Mouse (Mus musculus) spleen, postnatal 14 days (tissue): ENCODE results near the gene Hoxb3.

ENCODE experiments used
- DNase-seq, 2 experiments: peaks; one replicate each; pipeline ENCODE4 v3.0.0; 2021 to 2022; ENCODE audit warnings: low spot score in 2 of 2

Gene Hoxb3

DNA sequence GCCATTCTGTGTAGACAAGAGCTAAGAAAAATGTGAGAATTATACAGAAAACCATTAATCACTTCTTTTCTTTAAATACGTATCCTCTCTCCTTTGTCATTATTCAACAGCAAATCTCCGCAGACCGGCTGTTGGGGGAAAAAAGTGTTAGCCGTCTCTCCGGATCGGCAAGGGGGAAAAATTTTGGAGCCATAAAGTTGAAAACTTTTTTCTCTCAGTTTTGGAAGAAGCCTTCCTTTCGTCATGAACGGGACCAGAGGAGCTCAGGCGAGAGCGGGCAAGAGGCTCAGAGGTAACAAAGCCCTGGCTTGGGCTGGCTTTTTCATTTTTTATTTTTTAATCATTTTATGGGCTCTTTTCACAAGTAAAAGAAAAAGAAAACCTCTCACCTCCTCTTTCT is at the start of gene Hoxb3:
TSS of gene Hoxb3 (plus strand) at position 173 of the 400 bp plus-strand sequence.
- DNase-seq, result no peak

DNA sequence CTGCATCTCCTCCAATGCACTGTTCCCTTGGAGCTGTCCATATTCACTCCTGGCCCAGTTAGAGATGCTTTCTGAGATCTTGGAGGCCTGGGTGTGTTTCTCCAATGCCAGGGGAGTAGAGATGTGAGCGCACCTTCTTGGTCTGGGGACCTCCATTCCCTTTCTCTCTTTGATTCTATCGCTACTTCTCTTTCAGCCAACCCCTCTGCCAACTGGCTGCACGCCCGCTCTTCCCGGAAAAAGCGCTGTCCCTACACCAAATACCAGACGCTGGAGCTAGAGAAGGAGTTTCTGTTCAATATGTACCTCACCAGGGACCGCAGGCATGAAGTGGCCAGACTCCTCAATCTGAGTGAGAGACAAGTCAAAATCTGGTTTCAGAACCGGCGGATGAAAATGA is 48.7 kb upstream of the Hoxb3 start:
- DNase-seq, result no peak

DNA sequence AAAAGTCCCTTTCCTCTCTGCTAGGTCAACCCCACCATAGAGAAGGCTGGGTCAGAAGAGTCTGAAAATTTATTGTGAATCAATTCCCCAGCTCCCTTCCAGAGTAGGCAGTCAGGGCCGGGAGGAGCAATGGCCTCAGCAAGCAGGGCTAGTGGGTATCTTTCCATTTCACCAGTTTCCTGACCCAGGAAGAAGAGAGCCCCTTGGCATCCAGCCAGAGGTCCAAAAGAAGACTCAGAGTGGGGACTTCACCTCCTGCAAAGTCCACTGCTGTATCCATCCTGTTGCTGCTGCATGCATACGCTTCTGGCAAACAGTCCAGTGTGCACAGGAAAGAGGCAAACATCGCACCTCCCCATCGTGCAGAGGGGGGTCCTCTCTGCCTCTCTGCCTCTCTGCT is 47.2 kb upstream of the Hoxb3 start:
- no peak for DNase-seq

DNA sequence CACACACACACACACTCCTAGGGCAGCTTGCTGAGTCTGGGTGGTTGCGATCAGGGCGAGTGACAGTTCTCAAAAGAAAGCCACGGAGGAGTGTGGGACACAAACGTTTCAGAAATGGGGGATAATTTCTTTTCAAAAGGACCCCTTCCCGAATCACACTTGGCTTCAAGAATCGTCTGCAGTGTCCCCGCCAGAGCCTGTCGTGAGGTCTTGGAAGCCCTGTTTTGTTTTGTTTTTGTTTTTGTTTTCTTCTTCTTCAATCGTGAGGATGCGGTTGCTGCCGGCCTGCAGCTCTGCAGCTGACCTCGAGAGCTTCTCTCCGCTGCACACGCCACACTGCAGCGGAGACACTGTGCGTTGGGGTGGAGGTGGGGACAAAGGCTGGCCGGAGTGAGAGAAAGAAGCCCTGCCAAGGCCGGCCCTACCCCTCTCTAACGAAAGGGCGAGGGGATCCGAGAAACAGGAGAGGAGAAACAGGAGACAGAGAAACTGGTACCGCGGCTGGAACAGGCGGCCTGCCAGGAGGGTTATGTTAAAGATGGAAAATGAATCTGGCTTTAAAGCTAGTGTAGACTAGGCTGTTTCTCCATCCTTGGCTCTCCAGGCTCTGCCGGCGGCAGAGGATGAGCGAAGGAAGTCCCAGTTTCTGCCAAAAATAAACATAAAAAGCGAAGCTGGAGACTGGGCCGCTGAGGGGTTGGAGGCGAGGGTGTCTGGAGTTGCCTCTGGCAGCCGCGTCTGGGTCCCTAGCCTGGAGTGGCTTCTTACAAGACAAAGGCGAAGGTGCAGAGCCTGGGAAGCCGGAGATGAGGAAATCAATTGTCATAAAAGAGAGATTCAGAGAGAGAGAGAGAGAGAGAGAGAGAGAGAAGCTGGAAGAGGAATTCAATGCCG is 45.7 kb upstream of the Hoxb3 start:
- DNase-seq, result no peak

DNA sequence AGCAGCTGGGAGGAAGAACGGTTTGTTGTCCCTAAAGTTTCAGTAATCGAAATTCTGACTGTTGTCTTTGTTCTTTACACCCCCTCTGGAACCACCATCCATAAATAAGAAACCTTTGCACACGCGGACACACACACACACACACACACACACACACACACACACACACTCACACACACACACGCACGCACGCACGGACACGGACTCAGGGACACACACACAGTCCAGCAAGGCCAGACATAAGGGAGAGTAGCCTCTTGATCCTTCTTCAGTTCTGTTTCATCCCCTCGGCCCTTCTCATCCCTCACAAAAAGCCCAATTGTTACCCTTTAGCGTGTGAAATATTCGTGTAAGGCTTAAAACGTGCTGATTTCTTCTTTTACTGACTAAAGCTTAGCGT is 44.8 kb upstream of the Hoxb3 start:
- no peak for DNase-seq

DNA sequence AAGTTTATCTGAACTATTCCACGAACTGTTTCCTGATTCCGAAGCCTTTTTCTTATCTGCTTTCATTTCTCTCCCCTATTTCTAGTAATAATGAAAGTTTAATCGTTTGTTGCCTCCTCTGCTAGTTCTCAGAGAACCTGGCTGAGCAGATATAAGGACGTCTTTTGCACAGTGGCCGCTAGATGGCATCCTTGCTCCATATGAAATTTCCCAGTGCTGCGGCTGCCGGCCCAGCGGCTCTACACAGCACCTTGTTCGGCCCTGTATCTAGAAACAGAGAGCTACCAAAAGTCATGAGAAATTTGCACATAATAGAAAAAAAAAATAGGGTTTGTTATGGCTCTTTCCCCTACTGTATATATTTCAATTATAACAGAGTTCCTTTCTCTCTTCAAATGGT is 44.4 kb upstream of the Hoxb3 start:
- DNase-seq, result peak; percentile 38 to 64

DNA sequence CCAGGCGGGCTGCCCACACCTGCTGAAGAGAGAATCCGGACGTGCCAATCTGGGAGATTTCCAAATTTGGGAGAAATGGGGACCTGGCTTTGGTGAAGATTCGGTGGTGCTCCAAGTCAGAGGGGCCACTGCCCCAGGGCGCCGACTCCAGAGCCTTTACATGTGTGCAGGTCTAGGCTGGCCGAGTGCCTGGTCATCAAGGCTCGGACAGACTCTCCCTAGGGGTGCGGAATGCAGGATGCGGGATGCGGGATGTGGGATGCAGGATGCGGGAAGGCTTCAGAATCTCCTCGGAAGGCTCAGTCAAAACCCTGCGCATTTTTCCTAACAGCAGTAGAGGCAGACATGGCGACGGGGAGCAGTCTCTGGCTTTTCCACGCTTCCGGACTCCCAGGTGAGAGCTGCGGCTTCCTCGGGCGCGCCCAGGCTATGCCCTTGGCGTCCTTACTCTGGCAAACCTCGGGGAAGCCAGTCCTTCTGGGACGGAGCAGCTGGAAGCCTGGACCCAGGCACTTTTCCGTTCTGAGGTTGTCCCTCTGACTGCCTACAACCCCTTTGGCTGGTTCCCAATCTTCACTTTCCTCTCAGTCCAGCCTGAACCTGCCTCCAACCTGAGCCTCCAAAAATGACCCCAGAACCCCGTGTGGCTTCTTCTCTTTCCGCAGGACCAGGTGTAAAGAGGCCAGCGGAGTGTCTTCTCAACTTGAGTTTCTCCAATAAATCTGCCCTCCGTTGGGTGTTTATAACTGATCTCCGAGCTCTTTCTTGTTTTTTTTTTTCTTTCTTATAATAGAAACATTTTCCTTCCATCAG is 43.5 kb upstream of the Hoxb3 start:
- no peak for DNase-seq

DNA sequence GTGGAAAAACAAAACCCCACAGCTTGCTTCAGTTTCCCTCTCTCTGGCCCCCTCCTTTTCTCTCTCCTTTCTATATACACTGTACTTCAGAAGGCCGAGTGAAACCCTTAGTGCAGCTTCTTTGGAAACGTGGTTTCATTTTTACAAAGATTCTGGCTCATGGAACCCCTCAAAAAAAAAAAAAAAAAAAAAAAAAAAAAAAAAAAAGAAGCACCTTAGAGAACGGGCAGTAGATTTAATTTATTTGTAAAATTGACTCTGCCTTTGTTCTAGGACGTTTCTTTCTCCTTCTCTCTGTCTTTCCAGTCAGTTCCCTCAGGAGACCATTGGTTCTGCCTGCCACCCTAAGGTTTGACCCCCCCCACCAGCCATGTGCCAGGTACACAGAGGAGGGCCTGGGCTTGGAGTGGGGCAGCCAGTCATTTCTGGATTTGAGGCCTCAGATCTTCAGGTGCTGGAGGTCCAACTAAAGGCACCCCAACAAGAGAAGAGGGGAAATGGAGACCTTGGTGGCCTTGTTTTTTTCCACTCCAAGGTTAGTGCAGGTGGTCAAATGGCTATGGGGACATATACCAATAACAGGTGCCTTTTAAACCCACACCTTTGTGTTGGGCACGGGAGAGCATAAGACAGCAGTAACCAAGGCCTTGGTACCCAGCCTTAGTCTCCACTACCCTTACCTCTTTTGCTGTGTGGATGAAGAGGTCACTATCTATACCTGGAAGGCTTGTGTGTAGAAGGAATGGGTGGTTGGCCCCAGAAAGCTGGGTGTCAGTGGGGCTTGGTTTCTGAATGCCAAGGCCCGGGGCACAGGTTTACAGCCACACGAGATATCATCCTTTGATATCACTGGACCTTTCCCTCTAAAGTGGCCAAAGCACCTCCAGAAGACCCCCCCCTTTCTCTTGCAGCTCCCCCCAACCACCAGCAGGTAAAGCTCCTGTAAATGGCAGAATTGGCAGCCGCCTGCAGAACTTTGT is 42.4 kb upstream of the Hoxb3 start:
- DNase-seq, result no peak

DNA sequence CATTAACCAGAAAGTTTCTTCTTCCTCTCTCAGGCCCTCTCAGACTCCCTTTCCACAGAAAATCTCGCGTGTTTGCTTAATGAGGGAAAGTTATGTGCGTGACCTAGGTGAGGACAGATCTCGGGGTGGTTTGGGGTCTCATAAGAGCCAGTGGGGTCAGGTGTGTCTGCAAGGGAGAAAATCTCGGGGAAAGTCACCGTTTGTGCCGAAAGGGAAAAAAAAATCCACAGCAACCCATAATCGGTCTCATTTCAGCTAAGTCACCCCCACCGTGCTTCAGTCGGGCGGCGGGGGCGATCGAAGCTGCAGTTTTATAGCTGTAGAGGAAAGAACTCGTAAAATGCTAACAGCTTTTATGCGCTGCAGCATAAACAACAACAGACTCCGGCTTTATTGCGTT is 41.7 kb upstream of the Hoxb3 start:
- DNase-seq, result no peak

DNA sequence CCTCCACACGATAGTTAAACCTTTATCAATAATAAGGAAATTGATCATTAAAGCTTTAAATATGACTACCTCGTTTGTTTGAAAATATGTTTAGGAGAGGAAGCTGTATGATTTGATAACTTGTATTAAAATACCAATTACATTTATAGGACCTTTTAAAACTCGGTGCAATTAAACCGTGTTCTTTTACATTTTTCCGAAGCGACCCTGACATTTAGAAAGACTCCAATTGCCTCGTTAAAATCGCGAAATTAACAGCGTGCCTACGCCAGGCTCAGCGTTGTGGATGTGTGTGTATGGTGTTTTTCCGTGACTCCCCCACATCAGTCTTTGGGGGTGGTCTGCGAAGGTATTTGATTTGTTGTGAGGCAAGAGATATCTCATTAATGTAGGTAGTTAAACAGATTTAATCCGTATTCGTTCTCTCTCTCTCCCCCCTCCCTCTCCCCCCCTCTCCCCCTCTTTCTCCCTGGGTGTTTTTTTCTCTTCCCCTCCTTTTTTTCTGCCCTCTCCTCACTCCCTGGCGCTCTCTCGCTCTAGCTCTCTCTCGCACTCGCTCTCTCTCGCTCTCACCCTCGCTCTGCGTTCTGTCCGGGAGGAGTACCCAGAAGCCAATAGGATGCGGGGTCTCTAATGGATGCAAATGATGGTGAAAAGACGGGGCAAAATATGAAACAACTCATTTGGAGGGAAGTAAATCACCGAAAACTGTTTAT is 41.1 kb upstream of the Hoxb3 start, which contains the start of gene Hoxb8:
TSS of gene Hoxb8 (plus strand) at position 51 of the 716 bp plus-strand sequence.
- DNase-seq, result no peak

DNA sequence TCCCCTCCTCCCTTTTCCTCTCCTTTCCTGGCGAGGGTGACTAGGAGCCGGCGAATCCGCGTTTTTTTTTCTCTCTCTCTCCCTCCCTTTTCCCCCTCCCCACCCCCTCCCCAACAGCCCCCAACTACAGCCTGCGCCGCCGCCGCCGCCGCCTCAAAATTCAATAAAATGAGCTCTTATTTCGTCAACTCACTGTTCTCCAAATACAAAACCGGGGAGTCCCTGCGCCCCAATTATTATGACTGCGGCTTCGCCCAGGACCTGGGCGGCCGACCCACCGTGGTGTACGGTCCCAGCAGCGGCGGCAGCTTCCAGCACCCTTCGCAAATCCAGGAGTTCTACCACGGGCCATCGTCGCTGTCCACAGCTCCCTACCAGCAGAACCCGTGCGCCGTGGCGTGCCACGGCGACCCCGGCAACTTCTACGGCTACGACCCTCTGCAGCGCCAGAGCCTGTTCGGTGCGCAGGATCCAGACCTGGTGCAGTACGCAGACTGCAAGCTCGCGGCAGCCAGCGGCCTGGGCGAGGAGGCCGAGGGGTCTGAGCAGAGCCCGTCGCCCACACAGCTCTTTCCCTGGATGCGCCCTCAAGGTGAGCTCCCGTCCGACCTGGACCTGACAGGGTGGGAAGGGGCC is 40.2 kb upstream of the Hoxb3 start:
- no peak for DNase-seq

DNA sequence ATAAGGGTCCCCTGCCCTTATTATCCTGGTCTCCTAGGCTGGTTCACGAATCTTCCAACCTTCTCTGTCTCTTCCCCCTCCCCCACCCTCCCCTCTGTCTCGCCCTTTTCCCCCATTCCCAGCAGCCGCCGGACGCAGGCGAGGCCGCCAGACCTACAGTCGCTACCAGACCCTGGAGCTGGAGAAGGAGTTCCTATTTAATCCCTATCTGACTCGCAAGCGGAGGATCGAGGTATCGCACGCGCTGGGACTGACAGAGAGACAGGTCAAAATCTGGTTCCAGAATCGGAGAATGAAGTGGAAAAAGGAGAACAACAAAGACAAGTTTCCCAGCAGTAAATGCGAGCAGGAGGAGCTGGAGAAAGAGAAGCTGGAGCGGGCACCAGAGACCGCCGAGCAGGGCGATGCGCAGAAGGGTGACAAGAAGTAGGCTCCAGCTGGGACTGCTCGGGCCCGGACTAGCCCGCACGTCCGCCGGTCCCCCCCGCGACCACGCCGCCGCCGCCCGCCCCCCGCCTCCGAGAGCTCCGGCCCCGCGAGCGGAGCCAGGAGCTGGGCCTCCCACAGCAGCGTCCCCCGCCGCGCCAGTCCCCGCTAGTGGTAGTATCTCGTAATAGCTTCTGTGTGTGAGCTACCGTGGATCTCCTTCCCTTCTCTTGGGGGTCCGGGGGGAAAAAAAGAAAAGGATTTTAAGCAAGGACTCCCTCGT is 38.9 kb upstream of the Hoxb3 start:
- DNase-seq, result no peak

DNA sequence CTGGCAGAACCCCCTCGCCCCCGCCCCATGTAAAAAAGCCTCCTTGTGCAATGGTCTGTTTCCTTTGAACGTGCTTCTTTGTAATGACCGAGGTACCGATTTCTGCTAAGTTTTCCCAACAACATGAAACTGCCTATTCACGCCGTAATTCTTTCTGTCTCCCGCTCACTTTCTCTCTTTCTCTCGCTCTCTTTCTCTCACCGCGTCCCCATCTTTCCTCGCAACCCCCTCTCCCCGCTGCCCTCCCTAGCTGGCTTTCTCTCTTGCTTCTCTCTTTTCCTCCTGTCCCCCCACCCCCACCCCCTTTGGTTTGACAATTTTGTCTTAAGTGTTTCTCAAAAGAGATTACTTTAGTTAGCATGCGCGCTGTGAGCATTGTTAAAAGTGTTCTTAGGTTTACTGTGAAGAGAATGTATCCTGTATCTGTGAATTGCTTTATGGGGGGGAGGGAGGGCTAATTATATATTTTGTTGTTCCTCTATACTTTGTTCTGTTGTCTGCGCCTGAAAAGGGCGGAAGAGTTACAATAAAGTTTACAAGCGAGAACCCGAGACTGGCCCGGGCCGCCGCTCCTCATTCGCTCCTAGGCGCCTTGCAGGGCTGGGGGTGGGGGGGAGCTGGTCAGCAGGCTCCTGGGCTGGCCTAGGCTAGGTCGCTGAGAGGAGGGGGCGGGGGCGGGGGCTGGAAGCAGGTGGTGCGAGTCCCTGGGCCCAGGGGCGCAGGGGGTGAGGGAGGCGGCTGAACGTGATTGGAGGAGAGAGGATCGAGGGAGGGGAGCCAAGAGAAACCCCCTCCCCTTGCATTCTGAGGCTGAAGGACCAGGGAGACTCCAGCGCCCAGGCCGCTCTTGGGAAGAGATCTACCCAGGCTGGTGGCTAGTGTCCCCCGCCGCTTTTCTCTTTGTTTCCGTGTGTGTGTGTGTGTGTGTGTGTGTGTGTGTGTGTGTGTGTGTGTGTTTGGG is 38.1 kb upstream of the Hoxb3 start:
- no peak for DNase-seq

DNA sequence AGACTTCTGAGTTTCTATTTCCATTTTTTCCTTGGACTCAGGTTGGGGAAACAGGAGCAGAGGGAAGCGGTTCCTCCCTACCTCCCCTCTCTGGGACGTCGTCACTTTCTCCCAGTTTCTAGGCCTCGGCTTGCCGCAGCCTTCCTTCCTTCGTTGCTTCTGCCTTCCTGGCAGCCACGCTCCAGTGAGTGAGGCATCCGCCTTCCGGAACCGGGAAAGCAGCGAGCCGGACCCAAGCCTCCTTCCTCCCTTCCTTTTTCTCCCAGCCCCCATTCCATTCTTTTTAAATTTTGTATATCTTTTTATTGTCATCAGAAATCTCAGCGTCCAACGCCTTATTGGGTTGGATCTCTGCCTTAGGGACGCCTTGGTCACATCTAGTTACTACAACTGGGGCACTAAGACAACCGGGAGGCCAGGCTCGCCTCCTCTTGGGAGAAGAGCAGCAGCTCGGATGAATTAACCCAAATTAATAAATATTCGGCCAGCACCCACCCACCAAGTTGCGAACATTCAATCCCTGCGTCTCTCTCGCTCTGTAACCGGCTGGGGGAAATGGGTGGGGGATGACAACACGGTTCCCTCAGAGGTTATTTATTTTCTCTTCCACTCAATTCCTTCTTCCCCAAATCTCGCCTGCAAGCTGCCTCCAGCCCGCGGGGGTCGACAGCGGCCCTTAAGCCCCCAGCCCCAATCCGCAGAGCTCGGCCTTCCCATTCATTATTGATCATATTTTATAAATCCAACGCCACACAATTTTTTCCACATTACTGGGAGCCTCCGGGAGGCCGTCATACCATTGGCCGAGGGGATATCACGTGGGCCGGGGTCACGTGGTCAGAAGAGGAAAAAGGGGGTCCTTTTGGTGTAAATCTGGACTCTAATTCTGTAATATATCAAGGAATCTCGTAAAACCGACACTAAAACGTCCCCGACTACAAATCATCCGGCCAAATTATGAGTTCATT is 37.1 kb upstream of the Hoxb3 start, which contains the start of gene Hoxb7:
TSS of gene Hoxb7 (plus strand) at position 853 of the 968 bp plus-strand sequence.
- no peak for DNase-seq

DNA sequence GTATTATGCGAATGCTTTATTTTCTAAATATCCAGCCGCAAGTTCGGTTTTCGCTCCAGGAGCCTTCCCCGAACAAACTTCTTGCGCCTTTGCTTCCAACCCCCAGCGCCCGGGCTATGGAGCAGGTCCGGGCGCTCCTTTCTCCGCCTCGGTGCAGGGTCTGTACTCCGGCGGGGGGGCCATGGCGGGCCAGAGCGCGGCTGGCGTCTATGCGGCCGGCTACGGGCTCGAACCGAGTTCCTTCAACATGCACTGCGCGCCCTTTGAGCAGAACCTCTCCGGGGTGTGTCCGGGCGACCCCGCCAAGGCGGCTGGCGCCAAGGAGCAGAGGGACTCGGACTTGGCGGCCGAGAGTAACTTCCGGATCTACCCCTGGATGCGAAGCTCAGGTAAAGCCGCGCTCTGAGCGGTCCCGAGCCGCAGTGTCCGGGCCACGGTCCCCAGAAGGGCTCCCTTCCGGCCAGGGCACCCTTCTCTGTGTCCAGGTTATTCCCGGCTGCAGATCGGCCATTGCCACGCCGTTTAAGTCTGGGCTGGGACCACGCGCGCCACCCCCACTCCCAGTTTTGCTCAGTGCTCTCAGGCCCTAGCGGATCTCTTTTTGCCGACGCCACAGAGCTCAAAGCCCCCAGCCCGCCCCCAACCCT is 36.3 kb upstream of the Hoxb3 start:
- DNase-seq, result no peak

DNA sequence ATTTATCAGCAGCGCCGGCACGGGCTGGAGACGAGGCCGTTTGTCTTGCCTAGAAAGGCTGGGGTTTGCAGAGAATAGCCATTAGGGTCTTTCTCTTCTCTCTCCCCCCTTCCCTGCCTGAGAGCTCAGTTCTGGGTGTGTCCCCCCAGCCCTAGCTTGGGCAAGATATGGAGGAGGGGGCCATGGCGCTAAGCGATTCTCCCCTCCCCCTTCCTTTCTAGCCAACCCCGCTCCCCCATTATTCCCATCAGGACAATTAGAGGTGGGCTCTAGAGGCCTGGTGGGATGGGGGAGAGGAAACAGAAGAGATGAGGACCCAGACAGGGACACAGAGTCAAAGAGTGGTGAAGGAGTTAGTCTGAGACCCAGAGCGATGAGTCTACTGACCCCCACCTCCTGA is 35.7 kb upstream of the Hoxb3 start:
- no peak for DNase-seq
